Mouse (Mus musculus) midbrain, embryonic 14.5 days (tissue): ENCODE measurements around the gene Ctbp1. TPM values are rescaled to one million over a fixed set of nuclear protein-coding genes. Genes with fewer than 3 reads are reported as not detected.

Source experiments
- ATAC-seq: fragments of 200-750 bp; cut with Nextera tagmentation; 2 replicates; pipeline ENCODE4 v1.8.0; 2017; ENCODE audit warnings: moderate number of reproducible peaks, moderate library complexity; ENCODE audit not compliant: low FRiP score, low TSS enrichment
- DNase-seq: peaks from one replicate; pipeline ENCODE4 v3.0.0-alpha.2; 2015
- H3K27ac ChIP-seq: fragments of 300-500 bp; sonication (generic); replicated peaks from 2 replicates; pipeline ENCODE4 v1.5.1; 2014; ENCODE audit warnings: mild to moderate bottlenecking, low read depth, low read length, moderate library complexity
- H3K27me3 ChIP-seq: fragments of 300-500 bp; sonication (generic); 2 replicates; pipeline ENCODE4 v1.6.1; 2014; ENCODE audit warnings: low read length, control low read depth, mixed read lengths; ENCODE audit not compliant: control insufficient read depth, insufficient read depth
- H3K36me3 ChIP-seq: fragments of 300-500 bp; sonication (generic); 2 replicates; pipeline ENCODE4 v1.6.1; 2014; ENCODE audit warnings: low read length, control low read depth; ENCODE audit not compliant: control insufficient read depth, insufficient read depth
- H3K4me1 ChIP-seq: fragments of 300-500 bp; sonication (generic); 2 replicates; pipeline ENCODE4 v1.6.1; 2014; ENCODE audit warnings: mild to moderate bottlenecking, antibody characterized with exemption, low read length, control low read depth; ENCODE audit not compliant: control insufficient read depth, insufficient read depth
- H3K4me2 ChIP-seq: fragments of 300-500 bp; sonication (generic); 2 replicates; pipeline ENCODE4 v1.6.1; 2014; ENCODE audit warnings: mild to moderate bottlenecking, low read length, moderate library complexity
- H3K4me3 ChIP-seq: fragments of 300-500 bp; sonication (generic); replicated peaks from 2 replicates; pipeline ENCODE4 v1.5.1; 2014; ENCODE audit warnings: low read depth, low read length
- H3K9ac ChIP-seq: fragments of 300-500 bp; sonication (generic); replicated peaks from 2 replicates; pipeline ENCODE4 v1.6.1; 2014; ENCODE audit warnings: mild to moderate bottlenecking, low read length, moderate library complexity
- H3K9me3 ChIP-seq: fragments of 300-500 bp; sonication (generic); 2 replicates; pipeline ENCODE4 v1.6.1; 2016; ENCODE audit warnings: low read length, control low read depth, mixed read lengths; ENCODE audit not compliant: control insufficient read depth
- WGBS: fragments of 180-500 bp; shearing (Covaris S2); extraction: QIAGEN DNeasy Blood & Tissue Kit; methylation state at CpG from one replicate; pipeline ENCODE4 v1.1.7; 2014; 5-methylcytosine and 5-hydroxymethylcytosine counted together
- polyA plus RNA-seq: library from polyadenylated mRNA; unstranded; fragments of >200 nt; fragmentation: Nextera tagmentation; extraction: Ambion mirVana; gene quantifications from 2 replicates; pipeline ENCODE4 v1.2.1, GENCODE M21; 2014

Ctbp1 gene
- polyA plus RNA-seq, 1 experiment from 2014 or later, result 581 TPM

DNA sequence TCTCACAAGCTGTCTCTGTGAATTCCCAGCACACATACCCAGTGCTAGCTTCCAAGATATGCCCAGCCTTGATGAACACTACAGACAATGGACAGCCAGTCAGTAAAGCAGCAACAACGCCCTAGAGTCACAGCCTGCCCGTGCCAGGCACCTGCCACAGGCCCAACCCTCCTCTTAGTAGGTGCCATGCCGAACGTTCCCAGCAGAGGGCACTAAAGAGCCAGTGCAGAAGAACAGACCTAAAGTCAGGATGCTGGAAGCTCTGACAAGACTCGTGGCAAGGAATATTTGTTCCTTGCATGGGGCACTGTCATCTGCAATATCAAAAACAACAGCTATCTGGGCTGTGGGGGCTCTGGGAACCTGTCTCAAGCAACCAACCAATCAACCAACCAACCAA lies 4.2 kb downstream of the Ctbp1 start:
- peaks cover 30% of the 10 kb centered on the region for H3K4me1 ChIP-seq
- H3K27ac ChIP-seq, result no peak overlapping the region
- H3K9me3 ChIP-seq, result no peaks in the 10 kb centered on the region
- H3K9ac ChIP-seq, result no peak overlapping the region
- ATAC-seq (no peak), DNase-seq (peak; percentile 85)
- H3K4me2 ChIP-seq, result peak overlapping the region; percentile 4; the same call in 1 of the 2 replicates
- H3K4me3 ChIP-seq, result no peak overlapping the region
- H3K27me3 ChIP-seq, result no peaks in the 10 kb centered on the region
- H3K36me3 ChIP-seq, result peaks cover 53% of the 10 kb centered on the region
- WGBS, result 8% methylated on average over 5 of the region's 5 CpGs

DNA sequence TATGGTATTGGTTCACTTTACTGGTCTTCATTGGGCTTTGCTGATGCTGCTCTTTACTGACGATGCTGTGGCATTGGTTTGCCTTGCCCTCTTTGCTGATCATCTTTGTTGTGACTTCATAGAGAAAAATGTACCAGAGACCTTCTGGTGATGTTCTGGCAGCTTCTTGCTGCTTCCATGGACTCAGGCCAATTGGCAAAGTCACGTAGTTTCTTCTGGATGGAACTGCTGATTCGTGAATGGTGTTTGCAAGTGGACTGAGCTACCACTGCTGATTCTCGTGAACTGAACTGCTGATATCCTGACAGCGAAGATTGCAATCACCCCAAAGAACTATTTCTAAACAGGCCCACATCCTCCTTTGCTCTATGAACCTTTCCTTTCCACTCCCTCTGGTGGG lies 20.4 kb downstream of the Ctbp1 start:
- DNase-seq, result no peak
- H3K4me2 ChIP-seq, result no peak overlapping the region
- WGBS, result 93% methylated on average over 5 of the region's 5 CpGs
- no peaks in the 10 kb centered on the region for H3K27me3 ChIP-seq
- no peak overlapping the region for H3K27ac ChIP-seq
- H3K36me3 ChIP-seq, result peaks cover 100% of the 10 kb centered on the region
- H3K4me1 ChIP-seq, result no peaks in the 10 kb centered on the region
- no peak overlapping the region for H3K4me3 ChIP-seq
- H3K9me3 ChIP-seq, result no peaks in the 10 kb centered on the region
- no peak for ATAC-seq
- no peak overlapping the region for H3K9ac ChIP-seq

DNA sequence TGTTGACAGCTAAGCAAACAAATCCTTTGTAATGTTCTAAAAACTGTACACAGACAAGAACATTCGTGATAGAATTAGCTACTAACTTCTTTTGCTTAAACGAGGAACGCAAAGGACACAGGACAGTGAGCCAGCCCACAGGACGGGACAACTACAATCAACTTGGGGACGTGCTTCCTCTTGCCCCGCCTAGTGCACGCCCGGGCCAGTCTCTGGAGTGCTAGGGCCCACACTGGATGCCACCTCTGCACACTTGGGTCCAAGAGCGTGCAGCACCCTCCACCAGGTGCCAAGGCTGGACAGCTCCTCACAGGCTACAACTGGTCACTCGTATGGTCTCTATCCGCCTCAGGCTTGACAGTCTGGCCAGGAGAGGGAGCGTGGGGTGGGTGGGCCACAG lies 26.6 kb downstream of the Ctbp1 start:
- no peak for DNase-seq
- Histone ChIP-seq H3K9ac (no peak overlapping the region), H3K4me1 (no peaks in the 10 kb centered on the region), H3K9me3 (no peaks in the 10 kb centered on the region), H3K4me3 (no peak overlapping the region), H3K36me3 (peaks cover 85% of the 10 kb centered on the region), H3K27me3 (no peaks in the 10 kb centered on the region), H3K27ac (no peak overlapping the region), H3K4me2 (no peak overlapping the region)
- 92% methylated on average over 12 of the region's 12 CpGs for WGBS
- no peak for ATAC-seq

DNA sequence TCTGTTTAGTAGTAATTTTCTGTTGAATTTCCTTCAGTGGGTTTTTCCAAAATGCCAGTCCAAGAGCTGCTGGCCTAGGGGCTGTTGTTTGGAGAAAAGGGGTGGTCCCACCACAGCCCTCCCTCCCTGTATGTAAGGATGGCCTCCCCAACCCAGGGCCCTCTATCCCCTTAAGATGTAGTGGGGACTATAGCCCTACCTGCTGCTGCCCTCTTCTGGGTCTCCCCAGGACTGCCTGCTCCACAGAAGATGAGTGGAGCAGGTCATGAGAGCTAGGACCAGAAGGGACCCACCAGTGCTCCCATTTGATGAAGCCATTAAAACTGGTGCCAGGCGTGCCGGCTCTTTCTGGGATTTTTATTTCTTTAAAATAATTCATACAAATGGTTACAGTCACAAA lies 27.4 kb downstream of the Ctbp1 start:
- WGBS, result 94% methylated on average over 2 of the region's 2 CpGs
- no peak overlapping the region; the same call in 1 of the 2 replicates for H3K27ac ChIP-seq
- peaks cover 85% of the 10 kb centered on the region for H3K36me3 ChIP-seq
- H3K27me3 ChIP-seq, result no peaks in the 10 kb centered on the region
- H3K4me3 ChIP-seq, result no peak overlapping the region
- H3K9ac ChIP-seq, result no peak overlapping the region
- ATAC-seq (no peak), DNase-seq (no peak)
- H3K4me1 ChIP-seq, result no peaks in the 10 kb centered on the region
- no peak overlapping the region for H3K4me2 ChIP-seq
- no peaks in the 10 kb centered on the region for H3K9me3 ChIP-seq

DNA sequence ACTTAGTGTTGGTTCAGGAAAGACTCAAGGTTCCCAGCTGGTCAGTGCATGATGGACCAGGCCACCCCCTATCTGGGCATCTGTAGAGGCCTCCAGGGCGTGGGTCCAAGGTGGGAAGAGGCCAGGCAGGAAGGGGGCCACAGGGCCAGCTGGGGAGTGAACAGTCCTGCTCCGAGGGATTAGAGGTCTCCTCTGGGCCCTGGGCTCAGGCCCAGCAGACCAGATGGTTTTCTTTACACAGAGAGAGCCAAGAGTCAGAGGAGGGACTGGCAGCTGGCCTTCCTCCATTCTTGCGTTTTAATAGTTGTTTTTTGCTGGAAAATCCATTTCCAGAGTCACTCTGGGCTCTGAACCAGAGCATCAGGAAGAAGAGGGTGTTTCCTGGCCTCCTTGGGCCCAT lies 29.1 kb downstream of the Ctbp1 start:
- Histone ChIP-seq H3K36me3 (peaks cover 72% of the 10 kb centered on the region), H3K27me3 (no peaks in the 10 kb centered on the region), H3K4me3 (no peak overlapping the region), H3K4me1 (no peaks in the 10 kb centered on the region), H3K9ac (no peak overlapping the region), H3K4me2 (no peak overlapping the region), H3K9me3 (no peaks in the 10 kb centered on the region), H3K27ac (0 out of 2 replicates have a peak overlapping the region, but pooled peaks have one; percentile 32)
- 79% methylated on average over 3 of the region's 3 CpGs for WGBS
- DNase-seq, result peak; percentile 32
- ATAC-seq, result no peak

DNA sequence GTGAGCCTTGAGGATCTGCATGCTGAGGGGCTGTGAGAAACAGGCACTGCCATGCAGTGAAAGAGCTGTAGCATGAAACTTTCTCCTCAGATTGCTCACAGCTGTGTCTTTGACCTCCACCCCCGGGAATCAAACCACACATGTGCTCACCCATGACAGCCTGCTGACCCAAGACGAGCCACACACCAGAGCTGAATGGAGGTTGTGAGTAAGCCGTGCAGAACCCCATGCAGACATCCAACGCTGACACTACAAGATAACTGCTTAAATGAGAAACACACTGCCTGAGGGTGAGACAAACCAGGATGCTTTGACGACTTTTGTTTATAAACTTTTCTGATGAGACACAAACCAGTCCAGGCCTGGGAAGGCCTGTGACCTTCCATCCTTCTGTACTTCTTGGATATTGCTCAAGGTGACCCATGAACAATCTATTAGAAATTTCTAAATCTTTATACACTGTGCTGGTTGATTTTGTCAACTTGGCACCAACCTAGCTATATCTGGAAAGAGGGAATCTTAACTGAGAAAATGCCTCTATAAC lies 30.3 kb downstream of the Ctbp1 start:
- H3K36me3 ChIP-seq, result peaks cover 59% of the 10 kb centered on the region

DNA sequence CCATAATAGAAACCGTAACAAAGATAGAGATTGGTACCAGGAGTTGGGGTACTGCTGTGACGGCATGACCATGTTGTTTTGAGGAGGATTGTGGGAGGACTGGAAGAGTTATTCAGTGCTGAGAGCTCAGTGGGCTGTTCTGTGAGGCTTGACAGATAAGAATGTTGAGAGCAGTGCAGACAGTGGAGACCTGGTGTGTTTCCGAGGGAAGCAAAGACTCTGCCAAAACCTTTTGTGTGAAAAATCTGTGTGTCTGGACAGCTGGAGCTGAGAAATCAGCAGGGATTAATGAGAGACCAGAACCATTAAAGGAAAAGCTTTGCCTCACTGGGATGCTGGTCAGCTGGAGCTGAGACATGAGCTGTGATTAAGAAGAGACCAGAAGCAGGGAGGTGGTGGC lies 34.9 kb downstream of the Ctbp1 start:
- Histone ChIP-seq H3K27ac (peak overlapping the region; percentile 26; the same call in 1 of the 2 replicates), H3K9me3 (no peaks in the 10 kb centered on the region), H3K27me3 (no peaks in the 10 kb centered on the region), H3K4me2 (no peak overlapping the region), H3K9ac (no peak overlapping the region), H3K4me3 (no peak overlapping the region), H3K4me1 (no peaks in the 10 kb centered on the region), H3K36me3 (peaks cover 19% of the 10 kb centered on the region; the same call in 1 of the 2 replicates)
- DNase-seq, result peak; percentile 25
- no peak for ATAC-seq
- WGBS, result 49% methylated on average over 3 of the region's 3 CpGs

More for the DNA sequence above, 30.3 kb downstream of the Ctbp1 start:
- Histone ChIP-seq H3K4me3 (no peak overlapping the region), H3K27ac (no peak overlapping the region), H3K9ac (no peak overlapping the region), H3K4me1 (no peaks in the 10 kb centered on the region), H3K4me2 (no peak overlapping the region), H3K9me3 (no peaks in the 10 kb centered on the region), H3K27me3 (no peaks in the 10 kb centered on the region)
- WGBS, result 87% methylated on average over 5 of the region's 5 CpGs
- DNase-seq, result no peak
- no peak for ATAC-seq

DNA sequence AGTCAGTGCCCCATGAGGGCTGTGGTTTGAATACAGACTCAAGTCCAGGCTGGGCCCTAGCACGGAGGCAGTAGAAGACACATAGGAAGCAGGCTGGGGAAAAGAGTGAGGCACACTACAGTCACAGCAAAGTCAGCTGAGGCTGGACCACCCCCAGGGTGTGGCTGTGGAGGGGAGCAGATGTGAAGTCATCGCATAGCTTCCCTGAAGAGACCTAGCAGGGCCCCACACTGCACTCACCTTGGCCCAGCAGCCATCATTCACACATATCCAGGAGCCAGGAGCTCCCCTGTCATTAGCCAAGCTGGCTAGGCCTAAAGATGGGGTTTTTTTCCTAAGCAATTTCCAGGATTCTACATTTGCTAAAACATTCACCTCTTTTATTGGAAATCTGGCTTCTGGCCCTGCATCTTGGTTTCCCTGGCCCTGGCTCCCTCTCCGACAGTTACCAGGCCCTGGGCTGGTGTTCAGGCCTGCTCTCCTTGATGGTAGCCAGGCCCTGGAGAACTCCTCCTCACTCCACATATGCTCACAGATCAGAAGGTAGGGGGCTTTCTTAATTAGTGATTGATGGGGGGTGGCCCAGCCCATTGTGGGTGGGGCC lies 35.6 kb downstream of the Ctbp1 start:
- H3K4me3 ChIP-seq, result no peak overlapping the region
- no peak for ATAC-seq
- H3K9me3 ChIP-seq, result no peaks in the 10 kb centered on the region
- no peak overlapping the region for H3K27ac ChIP-seq
- no peaks in the 10 kb centered on the region for H3K27me3 ChIP-seq
- H3K4me1 ChIP-seq, result no peaks in the 10 kb centered on the region
- H3K9ac ChIP-seq, result no peak overlapping the region
- peaks cover 19% of the 10 kb centered on the region; the same call in 1 of the 2 replicates for H3K36me3 ChIP-seq
- 92% methylated on average over 3 of the region's 3 CpGs for WGBS
- no peak overlapping the region for H3K4me2 ChIP-seq
- no peak for DNase-seq

DNA sequence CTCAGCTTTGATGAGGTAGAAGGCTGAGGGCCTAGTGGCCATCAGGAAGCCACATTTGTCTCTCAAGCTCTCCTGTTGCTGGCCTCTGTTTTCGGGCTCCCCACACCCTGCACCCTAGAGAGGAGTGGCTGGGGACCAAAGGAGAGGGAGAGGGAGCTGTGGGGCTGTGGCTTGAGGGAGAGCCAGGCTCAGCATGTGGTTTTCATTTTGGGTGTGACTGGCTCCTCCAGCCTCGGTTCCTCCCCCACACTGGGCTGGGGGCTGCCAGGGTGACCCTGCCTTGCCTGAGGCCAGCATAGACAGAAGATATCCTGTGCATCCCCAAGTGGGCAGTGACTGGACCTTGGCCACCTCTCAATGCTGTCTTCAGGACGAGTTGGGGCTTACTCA lies 36.5 kb downstream of the Ctbp1 start:
- DNase-seq (no peak), ATAC-seq (no peak)
- no peak overlapping the region for H3K4me2 ChIP-seq
- no peak overlapping the region for H3K9ac ChIP-seq
- WGBS, result 77% methylated on average over 3 of the region's 3 CpGs
- H3K36me3 ChIP-seq, result peaks cover 12% of the 10 kb centered on the region; the same call in 1 of the 2 replicates
- H3K27ac ChIP-seq, result no peak overlapping the region
- no peaks in the 10 kb centered on the region for H3K9me3 ChIP-seq
- no peaks in the 10 kb centered on the region for H3K4me1 ChIP-seq
- no peak overlapping the region for H3K4me3 ChIP-seq
- no peaks in the 10 kb centered on the region for H3K27me3 ChIP-seq
